Mouse (Mus musculus): ENCODE results near the gene Clec5a. TPM values are rescaled to one million over a fixed set of nuclear protein-coding genes. Genes with fewer than 3 reads are reported as not detected.

Clec5a gene
- total and polyA plus RNA-seq, 3 experiments = not detected

- Histone ChIP-seq H3K4me1 (ENCODE audit: control insufficient read depth in 1 of 2, insufficient read depth in 2 of 2, low read length in 2 of 2) (no peaks in the 10 kb centered on the region), H3K27me3 (ENCODE audit: control insufficient read depth in 1 of 2, insufficient read depth in 2 of 2, low read length in 2 of 2) (no peaks in the 10 kb centered on the region), H3K4me3 (ENCODE audit: control insufficient read depth in 1 of 2, insufficient read depth in 1 of 2, low read depth in 2 of 2, low read length in 2 of 2) (no peak overlapping the region), H3K9me3 (replicated peaks; ENCODE audit: insufficient read depth, low read length) (no peaks in the 10 kb centered on the region), H3K79me2 (ENCODE audit: control insufficient read depth, insufficient read depth, low read length, poor library complexity) (no peaks in the 10 kb centered on the region), H3K27ac (ENCODE audit: control insufficient read depth, low read depth, low read length) (no peak overlapping the region), H3K9ac (ENCODE audit: control insufficient read depth, low read depth, low read length, poor library complexity, severe bottlenecking) (no peak overlapping the region), H3K36me3 (ENCODE audit: control insufficient read depth in 1 of 2, insufficient read depth in 2 of 2, low read length in 2 of 2) (no peaks in the 10 kb centered on the region)
- TF ChIP-seq MYC (IDR thresholded peaks at IDR 0.05; ENCODE audit: low read depth, low read length) = no peak
- no peak for TF ChIP-seq MAFK (IDR thresholded peaks at IDR 0.05; ENCODE audit: borderline replicate concordance, low read depth, low read length)
- TF ChIP-seq ZNF384 (IDR thresholded peaks at IDR 0.05; ENCODE audit: low read depth, low read length) = no peak
- no peak for TF ChIP-seq NRF1 (IDR thresholded peaks at IDR 0.05; ENCODE audit: insufficient read depth, low read depth, low read length, poor library complexity, severe bottlenecking)
- TF ChIP-seq ETS1 (IDR thresholded peaks at IDR 0.05; ENCODE audit: low read depth, low read length) = no peak
- TF ChIP-seq MAX (IDR thresholded peaks at IDR 0.05; ENCODE audit: low read length) = no peak
- no peak for TF ChIP-seq E2F4 (IDR thresholded peaks at IDR 0.05; ENCODE audit: borderline replicate concordance, low read depth, low read length)
- TF ChIP-seq ELF1 (IDR thresholded peaks at IDR 0.05; ENCODE audit: low read depth, low read length) = no peak
- no peak for TF ChIP-seq NELFE (IDR thresholded peaks at IDR 0.05; ENCODE audit: low read depth, low read length)
- no peak for TF ChIP-seq MEF2A (IDR thresholded peaks at IDR 0.05; ENCODE audit: extremely low read depth, insufficient replicate concordance, low read depth, low read length, poor library complexity, severe bottlenecking)
- no peak for TF ChIP-seq ZMIZ1 (IDR thresholded peaks at IDR 0.05; ENCODE audit: low read depth, low read length)
- no peak for TF ChIP-seq UBTF (IDR thresholded peaks at IDR 0.05; ENCODE audit: borderline replicate concordance, insufficient read depth, low read depth, low read length)
- no peak for TF ChIP-seq KAT2A (conservative IDR thresholded peaks at IDR 0.05; ENCODE audit: low read depth, low read length)
- no peak for TF ChIP-seq TBP (IDR thresholded peaks at IDR 0.05; ENCODE audit: low read depth, low read length)
- TF ChIP-seq JUND (IDR thresholded peaks at IDR 0.05; ENCODE audit: low read depth, low read length) = no peak
- no peak for TF ChIP-seq HCFC1 (IDR thresholded peaks at IDR 0.05; ENCODE audit: low read depth, low read length)
- no peak for DNase-seq (ENCODE audit: low read depth, low spot score)
Measured at GRCm38 (mm10) chr6:40573618-40574017, 12.0 kb downstream of the Clec5a start.

- no peak for DNase-seq (ENCODE audit: low read depth, low spot score)
- TF ChIP-seq JUND (IDR thresholded peaks at IDR 0.05; ENCODE audit: low read depth, low read length) (no peak), GATA1 (IDR thresholded peaks at IDR 0.05; ENCODE audit: low read depth, low read length) (no peak)
- Histone ChIP-seq H3K27me3 (ENCODE audit: control insufficient read depth in 1 of 2, insufficient read depth in 2 of 2, low read length in 2 of 2) (no peaks in the 10 kb centered on the region), H3K36me3 (ENCODE audit: control insufficient read depth in 1 of 2, insufficient read depth in 2 of 2, low read length in 2 of 2) (no peaks in the 10 kb centered on the region), H3K9me3 (replicated peaks; ENCODE audit: insufficient read depth, low read length) (no peaks in the 10 kb centered on the region), H3K9ac (ENCODE audit: control insufficient read depth, low read depth, low read length, poor library complexity, severe bottlenecking) (no peak within 1 kb of the TSS), H3K4me1 (ENCODE audit: control insufficient read depth in 1 of 2, insufficient read depth in 2 of 2, low read length in 2 of 2) (no peaks in the 10 kb centered on the region), H3K79me2 (ENCODE audit: control insufficient read depth, insufficient read depth, low read length, poor library complexity) (no peaks in the 10 kb centered on the region), H3K27ac (ENCODE audit: control insufficient read depth, low read depth, low read length) (no peak within 1 kb of the TSS), H3K4me3 (ENCODE audit: control insufficient read depth in 1 of 2, insufficient read depth in 1 of 2, low read depth in 2 of 2, low read length in 2 of 2) (no peak within 1 kb of the TSS)
Measured at GRCm38 (mm10) chr6:40569187-40569586, 16.4 kb downstream of the Clec5a start, which contains the start of gene Olfr460. TSS of gene Olfr460 (plus strand) at chr6:40569487.

Data from MEL (cell line).